Mouse (Mus musculus) CD4-positive, CD25-positive, alpha-beta regulatory T cell, adult 4 months (primary cell): ENCODE measurements around the gene Atp2c2. TPM values are rescaled to one million over a fixed set of nuclear protein-coding genes. Genes with fewer than 3 reads are reported as not detected.

ENCODE experiments used
- ATAC-seq: one replicate; pipeline ENCODE4 v1.8.0; 2017
- polyA plus RNA-seq, 2 experiments: library from polyadenylated mRNA; unstranded; fragments of 100-300 nt; shearing (Covaris generic); gene quantifications; one replicate each; pipeline ENCODE4 v1.2.1; 2017

Atp2c2 gene
- polyA plus RNA-seq, 2 experiments from 2014 or later, result 0.18 TPM; not detected in 1

GRCm38 (mm10) chr8:119785764-119786405 lies 86.1 kb downstream of the Atp2c2 start:
- no peak for ATAC-seq

GRCm38 (mm10) chr8:119786871-119787270 lies 87.1 kb downstream of the Atp2c2 start:
- ATAC-seq, result peak; percentile 41

GRCm38 (mm10) chr8:119787341-119787740 lies 87.5 kb downstream of the Atp2c2 start:
- no peak for ATAC-seq

GRCm38 (mm10) chr8:119788607-119789381 lies 89.0 kb downstream of the Atp2c2 start:
- no peak for ATAC-seq

DNA sequence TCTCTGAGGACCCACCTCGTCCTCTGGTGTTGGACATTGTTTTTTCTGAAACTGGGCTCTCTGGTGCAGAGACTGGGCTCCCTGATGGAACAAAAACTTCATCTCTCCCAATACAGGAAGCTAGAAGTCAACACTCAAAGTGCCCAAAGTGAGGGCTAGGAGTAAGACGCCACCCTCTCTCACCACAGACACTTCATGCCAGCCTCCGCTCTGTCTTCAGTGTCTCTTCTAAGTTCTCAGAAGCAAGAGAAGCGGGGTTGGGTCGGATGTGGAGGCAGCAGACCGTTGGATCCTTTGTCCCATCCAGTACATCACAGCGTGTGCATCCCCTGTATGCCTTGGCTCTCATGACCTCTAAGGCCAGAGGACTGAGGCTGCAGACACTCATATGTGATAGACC lies 89.8 kb downstream of the Atp2c2 start:
- peak; percentile 31 for ATAC-seq

- no peak for ATAC-seq
These were observed 92.2 kb downstream of the Atp2c2 start for GRCm38 (mm10) chr8:119791804-119792704.

- ATAC-seq, result no peak
These were observed 94.9 kb downstream of the Atp2c2 start for GRCm38 (mm10) chr8:119794689-119795088.

- ATAC-seq, result peak; percentile 33
These were observed 95.8 kb downstream of the Atp2c2 start for GRCm38 (mm10) chr8:119795651-119796050.

DNA sequence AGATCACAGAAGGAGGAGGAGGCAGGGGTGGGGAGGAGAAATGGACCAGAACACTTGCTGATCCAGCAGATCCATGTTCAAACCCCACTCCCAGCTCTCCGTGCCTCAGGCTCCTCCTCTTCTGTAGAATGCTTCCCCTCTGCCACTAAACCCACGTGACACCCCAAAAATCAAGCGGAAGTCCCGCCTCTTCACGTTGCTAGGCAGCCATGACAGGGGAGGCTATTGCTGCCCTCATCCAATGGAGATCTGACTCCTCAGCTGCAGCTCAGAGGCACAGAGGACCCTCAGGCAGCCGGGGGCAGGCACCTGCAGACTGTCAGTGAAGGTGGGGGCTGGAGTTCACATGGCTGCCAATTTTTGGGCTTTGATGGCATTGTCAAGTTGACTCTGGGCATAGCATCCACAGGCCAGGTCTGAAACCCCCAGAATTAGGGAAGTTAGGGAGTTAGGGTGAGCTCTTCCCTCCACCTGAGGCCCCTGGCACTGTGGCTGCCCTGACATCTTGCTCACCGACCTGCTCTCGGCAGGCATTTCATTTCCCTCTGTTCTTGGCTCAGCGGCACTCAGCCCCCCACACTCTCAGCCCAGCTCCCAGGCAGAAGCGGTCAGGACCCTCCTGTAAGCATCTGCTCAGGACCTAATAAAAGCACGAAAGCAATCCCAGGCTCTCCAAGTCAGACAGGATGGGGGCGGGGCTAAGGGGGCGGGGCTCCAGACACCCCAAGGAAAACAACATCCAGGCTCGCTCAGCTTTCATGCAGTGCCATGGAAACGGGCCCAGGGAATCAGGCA lies 98.6 kb downstream of the Atp2c2 start:
- peak; percentile 81 for ATAC-seq

DNA sequence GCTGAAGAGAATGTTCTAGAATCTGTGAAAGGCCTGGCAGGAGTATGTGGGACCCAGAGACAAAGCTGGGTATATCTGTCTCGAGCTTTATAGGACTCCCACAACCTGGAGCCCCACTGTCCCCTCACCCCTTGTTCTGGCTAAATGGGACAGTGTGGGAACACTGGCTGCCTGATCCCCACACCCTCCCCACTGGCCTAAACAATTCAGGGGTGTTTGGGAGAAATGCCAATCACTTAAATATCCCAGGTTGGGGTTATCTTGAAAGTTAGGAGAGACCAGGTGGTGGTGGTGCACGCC lies 99.1 kb downstream of the Atp2c2 start:
- ATAC-seq, result no peak

DNA sequence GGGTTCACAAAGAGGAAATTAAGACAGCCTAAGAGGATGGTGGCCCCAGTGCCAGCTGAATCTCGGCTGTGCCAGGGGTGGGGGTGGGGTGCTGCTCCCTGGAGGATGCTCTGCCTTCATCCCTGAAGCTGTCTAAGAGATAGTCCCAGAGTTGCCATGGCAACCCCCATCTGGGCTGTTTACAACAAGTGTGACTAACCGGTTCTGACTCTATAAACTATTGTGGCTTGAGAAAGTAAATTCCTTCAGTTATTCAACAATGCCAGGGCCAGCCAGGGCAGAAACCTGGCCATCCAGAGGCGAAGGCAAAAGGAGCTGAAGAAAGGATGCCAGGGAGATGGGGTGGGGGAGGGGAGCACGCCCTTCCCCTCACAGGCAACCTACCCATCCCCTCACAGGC lies 101.4 kb downstream of the Atp2c2 start:
- ATAC-seq, result no peak

DNA sequence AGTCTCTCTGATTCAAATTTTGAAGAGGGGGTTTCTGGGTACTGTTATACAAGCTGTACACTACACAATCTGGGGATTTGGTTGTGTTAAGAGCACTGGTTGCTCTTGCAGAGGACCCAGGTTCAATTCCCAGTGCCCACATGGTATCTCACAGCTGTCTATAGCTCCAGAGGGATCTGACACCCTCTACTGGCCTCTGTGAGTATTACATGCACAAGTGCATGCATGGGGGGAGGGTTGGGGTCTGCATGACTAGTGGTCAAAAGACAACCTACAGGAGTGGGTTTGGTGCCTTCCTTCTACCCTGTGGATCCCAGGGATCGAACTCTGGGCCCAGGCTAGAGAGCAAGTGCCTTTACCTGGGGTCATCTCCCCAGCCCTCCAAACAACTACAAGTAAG lies 102.8 kb downstream of the Atp2c2 start:
- ATAC-seq, result no peak

DNA sequence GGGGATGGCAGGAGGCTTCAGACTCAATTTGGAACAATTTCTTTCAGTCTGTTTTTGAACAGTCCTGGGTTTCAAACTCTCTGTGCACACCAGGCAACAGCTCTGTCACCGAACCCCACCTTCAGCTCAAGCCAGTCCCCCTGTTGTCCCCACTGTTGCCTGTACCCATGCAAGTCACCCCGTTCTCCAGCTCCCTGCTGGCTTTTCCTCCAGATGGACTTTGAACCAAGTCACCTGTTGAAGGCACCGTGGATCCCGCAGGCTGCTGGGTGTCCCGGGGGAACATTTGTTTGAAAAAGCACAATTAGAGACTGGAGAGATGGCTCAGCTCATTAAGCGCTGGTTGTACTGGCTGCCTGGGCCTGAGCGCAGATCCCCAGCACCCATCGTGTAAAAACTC lies 105.5 kb downstream of the Atp2c2 start:
- no peak for ATAC-seq

DNA sequence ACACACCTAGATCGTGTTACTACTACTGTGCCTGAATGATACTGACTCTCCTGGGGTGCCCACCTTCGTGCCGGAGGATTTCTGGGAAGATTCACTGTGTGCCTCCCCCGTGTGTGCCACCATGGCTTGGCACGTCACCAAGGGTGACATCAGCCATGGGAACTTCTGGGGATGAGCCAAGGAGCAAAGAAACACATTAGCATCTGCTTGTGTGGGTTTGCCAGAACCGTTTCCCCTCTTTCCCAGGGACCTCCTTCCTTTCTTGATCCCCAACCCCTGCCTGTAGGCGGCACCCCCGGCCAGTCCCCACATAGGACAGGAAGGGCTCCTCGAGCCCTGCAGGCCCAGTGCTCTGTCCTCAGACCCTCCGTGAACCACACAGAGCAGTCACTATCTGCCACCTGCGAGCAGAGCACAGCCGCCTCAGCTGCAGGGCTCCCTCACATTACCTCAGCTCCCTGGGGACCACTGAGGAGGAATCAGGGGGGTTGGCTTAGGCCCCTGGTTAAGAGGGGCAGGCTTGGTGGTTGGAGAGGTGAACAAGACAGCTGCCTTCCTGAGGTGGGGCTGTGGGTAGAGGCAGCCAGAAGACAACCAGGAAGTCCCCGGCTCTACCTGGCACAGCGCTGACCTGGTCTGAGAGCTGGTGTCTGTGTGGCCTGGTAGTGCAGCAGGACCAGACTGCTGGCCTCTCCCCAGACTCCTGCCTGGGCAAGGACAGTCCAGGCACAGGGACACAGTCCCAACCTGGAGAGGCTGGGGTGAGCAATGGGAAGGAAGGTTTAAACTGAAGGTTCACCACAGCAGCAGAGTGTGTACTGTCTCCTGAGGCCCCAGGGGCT lies 106.8 kb downstream of the Atp2c2 start:
- no peak for ATAC-seq

Other genes starting within 250 kb of the Atp2c2 start
- gene Slc38a8, start 198.3 kb upstream of the Atp2c2 start, polyA plus RNA-seq, result not detected
- 10 to 100 TPM; 45.9 to 90.2 TPM for gene Mbtps1, start 141.3 kb upstream of the Atp2c2 start, polyA plus RNA-seq
- gene Hsdl1, start 124.8 kb upstream of the Atp2c2 start, polyA plus RNA-seq, result 10 to 100 TPM; 68.3 to 83.5 TPM
- not detected for gene Dnaaf1, start 124.8 kb upstream of the Atp2c2 start, polyA plus RNA-seq
- gene Taf1c, start 94.8 kb upstream of the Atp2c2 start, polyA plus RNA-seq, result 10 to 100 TPM; 13.3 to 17.1 TPM
- gene Adad2, start 87.3 kb upstream of the Atp2c2 start, polyA plus RNA-seq, result not detected
- not detected for gene Kcng4, start 64.3 kb upstream of the Atp2c2 start, polyA plus RNA-seq
- not detected for gene Wfdc1, start 33.6 kb upstream of the Atp2c2 start, polyA plus RNA-seq
- 10 to 100 TPM in 1 of 2 experiments, 1 to 10 TPM in 1; 6.5 to 14.3 TPM for gene Tldc1, start 78.4 kb downstream of the Atp2c2 start, polyA plus RNA-seq
- 100 to 1,000 TPM; 131 to 191 TPM for gene Cotl1, start 140.5 kb downstream of the Atp2c2 start, polyA plus RNA-seq
- gene Klhl36, start 162.3 kb downstream of the Atp2c2 start, polyA plus RNA-seq, result 10 to 100 TPM in 1 of 2 experiments, 1 to 10 TPM in 1; 6.2 to 11.6 TPM
- gene Usp10, start 210.4 kb downstream of the Atp2c2 start, polyA plus RNA-seq, result 10 to 100 TPM; 56.3 to 97.3 TPM
- 10 to 100 TPM; 10.7 to 12.8 TPM for gene Gm20388, start 210.8 kb downstream of the Atp2c2 start, polyA plus RNA-seq